Mouse (Mus musculus) left cerebral cortex, adult 11 months (tissue): Measurements from ENCODE around the gene Ddx50.

Source experiments
- DNase-seq: peaks from one replicate; pipeline ENCODE4 v3.0.0; 2022; ENCODE audit warnings: low spot score

Ddx50 gene

DNA sequence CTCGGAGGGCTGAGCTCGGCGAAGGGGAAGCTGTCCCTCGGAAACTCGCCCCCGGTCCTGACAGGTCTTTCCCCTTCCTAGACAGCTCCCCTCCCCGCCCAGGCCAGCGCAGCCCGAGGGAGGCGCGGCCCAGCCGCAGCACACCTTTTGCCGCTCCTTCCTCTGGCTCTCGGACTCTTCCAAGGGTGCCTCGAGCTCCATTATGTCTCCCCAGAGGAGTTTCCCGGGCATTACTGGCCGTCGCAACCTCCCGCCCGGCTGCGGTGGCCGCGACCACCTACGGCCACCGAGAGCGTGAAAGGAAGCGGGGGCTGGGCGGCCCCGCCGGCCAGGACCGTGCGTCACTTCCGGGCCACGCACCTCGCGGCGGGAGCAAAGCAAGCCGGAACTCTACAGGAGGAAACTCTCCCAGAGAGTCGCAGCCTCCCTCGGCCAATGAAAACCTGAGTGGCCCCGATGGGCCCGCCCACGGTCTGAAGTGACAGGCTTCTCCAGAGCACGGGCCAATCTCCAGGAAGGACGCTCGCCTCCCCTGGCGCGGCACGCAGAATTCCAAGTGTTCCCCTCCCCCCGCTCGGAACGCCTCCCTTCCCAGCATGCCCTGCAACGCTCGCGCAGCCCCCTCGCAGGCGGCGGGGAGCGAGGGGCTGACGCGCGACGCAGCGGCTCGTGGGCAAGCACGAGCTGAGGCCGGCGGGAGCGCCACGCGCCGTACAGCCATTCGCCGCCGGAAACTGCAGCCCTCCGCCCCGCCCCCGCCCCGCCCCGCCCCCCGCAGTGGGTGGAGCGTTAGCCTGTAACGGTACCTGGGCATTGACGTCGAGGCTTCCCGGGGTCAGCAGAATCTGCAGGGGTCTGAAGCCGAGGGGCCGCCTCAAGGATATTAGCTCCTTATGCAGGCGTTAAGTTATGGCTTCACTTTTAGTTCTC is at the start of gene Ddx50:
Ddx50 (minus strand) TSS at position 338 of the 930 bp plus-strand sequence.
- DNase-seq = peak; percentile 99

GRCm38 (mm10) chr10:62692771-62693170 is 41.8 kb upstream of the Ddx50 start:
- DNase-seq = no peak

DNA sequence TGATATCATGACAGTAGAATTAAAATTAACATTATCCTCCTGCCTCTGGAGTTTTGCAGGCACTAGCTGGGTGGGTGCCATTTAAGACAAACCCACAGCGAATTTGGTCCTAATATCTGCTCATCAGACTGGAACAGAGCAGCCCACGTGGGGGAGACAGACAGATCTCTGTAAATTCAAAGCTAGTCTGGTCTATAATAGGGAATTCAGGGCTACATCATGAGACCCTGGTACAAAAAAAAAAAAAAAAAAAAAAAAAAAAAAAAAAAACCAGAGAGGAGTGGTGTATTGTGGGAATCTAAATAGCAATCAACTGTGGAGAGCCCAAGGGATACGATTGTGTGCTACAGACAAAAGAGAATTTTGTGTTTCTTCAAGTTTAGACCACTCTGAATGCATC is 41.2 kb upstream of the Ddx50 start:
- DNase-seq = no peak

- no peak for DNase-seq
Observed at GRCm38 (mm10) chr10:62687032-62687674, 36.1 kb upstream of the Ddx50 start.

DNA sequence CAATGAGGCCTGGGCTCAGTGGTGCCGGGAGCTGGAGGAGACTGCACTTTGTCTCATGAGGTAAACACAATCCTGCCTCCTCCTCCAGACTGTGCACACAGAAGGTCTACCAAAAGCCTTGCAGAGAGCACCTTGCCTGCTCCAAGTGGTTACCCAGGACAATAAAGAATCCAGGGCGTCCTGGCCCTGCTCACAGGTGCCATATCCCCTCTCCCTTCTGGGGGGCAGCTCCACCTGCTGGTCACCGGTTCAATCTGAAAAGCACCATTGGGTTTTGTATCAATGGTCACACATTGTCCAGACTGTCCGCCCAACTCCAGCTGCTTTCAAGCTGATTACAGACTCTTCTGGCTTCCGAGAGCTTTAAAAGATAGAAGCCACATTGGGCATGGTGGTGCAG is 32.0 kb upstream of the Ddx50 start:
- DNase-seq = no peak

- DNase-seq = no peak
Observed at GRCm38 (mm10) chr10:62679833-62680232, 28.8 kb upstream of the Ddx50 start.

DNA sequence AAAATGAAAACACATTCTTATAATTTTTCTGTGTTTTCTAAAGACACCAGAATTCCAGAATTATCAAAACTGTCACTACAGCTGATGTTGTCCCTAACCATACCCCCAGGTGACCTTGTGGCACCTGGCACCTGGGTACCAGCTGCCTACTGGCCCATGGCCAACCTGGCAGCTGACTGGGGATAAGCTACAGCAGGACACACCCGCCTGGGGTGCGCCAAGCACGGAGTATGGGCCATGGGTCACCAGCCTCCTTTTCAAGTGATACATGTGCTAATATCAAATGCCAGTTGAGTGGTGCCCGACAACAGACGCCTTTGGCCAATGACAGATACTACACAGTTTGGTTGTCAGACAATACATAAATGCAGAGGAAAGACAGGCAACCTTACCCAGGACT is 26.3 kb upstream of the Ddx50 start:
- DNase-seq = no peak

GRCm38 (mm10) chr10:62676196-62676595 is 25.2 kb upstream of the Ddx50 start:
- no peak for DNase-seq

- no peak for DNase-seq
Observed at GRCm38 (mm10) chr10:62672359-62672758, 21.3 kb upstream of the Ddx50 start.

- no peak for DNase-seq
Observed at GRCm38 (mm10) chr10:62669245-62669644, 18.2 kb upstream of the Ddx50 start.

DNA sequence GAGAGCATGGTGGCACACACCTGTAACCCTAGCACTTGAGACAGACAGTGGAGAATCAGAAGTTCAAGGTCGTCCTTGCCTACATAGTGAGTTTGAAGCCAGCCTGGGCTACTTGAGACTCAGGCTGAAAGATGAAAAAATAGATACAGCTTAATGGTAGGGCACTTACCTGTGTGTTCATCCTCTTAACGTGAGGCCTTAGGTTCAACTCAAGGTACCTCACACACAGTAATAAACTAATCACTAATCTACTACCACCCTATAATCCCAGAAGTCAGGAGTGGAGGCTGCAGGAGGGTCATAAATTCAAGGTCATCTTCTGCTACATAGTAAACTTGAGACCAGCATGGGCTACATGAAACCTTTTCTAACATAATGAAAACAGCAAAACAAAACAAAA is 17.4 kb upstream of the Ddx50 start:
- DNase-seq = no peak

GRCm38 (mm10) chr10:62668043-62668442 is 17.0 kb upstream of the Ddx50 start:
- DNase-seq = no peak

- DNase-seq = no peak
Observed at GRCm38 (mm10) chr10:62664963-62665590, 14.1 kb upstream of the Ddx50 start.

GRCm38 (mm10) chr10:62664171-62664570 is 13.2 kb upstream of the Ddx50 start:
- DNase-seq = no peak

- DNase-seq = no peak
Observed at GRCm38 (mm10) chr10:62656711-62657110, 5.7 kb upstream of the Ddx50 start.

DNA sequence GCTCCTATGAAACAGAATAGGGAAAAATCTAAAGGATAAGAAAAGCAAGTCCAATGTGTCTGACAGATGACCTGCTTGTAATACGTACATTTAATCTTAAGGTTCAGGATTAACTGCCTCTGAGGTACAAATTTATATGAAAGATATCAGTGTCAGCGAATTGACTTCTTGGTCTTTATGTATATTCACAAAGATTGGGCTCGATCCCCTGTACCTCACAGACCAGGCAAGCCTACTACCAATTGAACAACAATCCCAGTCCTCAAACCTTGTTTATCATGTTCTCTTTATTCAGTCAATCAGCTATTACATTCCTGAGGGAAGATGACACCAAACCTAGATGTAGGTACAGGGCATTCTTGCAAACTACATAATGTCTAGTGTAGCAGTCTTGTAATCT is 943 bp upstream of the Ddx50 start:
- no peak for DNase-seq

- no peak for DNase-seq
Observed at GRCm38 (mm10) chr10:62650358-62650782, 648 bp downstream of the Ddx50 start.

GRCm38 (mm10) chr10:62604161-62604560 is 46.9 kb downstream of the Ddx50 start:
- DNase-seq = no peak

DNA sequence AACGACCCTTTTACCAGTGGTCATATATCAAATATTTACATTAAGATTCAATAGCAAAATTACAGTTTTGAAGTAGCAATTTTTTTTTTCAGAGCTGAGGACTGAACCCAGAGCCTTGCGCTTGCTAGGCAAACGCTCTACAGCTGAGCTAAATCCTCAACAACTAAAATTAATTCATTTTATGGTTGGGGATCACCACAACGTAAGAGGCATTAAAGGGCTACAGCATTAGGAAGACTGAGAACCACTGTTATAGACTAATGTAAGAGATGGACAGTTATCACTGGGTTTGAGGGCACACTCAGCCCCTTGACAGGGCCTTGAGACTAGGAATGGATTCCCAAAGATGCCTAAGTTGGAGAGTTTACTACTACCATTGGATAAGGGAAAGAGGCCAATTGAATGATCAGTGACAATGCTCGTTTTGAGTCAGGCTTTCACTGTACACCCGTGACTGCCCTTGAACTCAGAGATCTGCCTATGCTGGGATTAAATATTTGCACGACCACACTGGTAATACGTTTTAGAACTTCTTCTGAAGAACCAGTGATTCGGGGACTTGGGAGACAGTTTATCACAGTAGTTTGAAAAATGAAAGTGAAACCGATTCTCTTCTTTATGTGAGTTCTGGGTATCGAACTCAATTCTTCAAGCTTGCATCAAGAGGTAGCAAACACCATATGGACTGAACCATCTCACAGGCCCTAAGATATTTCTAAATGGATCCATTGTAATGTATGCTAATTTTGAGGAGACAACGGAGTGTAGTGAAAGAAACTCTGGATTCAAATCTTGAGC is 47.6 kb downstream of the Ddx50 start:
- no peak for DNase-seq

GRCm38 (mm10) chr10:62602177-62603040 is 48.6 kb downstream of the Ddx50 start, which contains the start of gene Ddx21:
Ddx21 (minus strand) TSS chr10:62602281.
- peak; percentile 76 for DNase-seq

GRCm38 (mm10) chr10:62601833-62602176 is 49.2 kb downstream of the Ddx50 start:
- no peak for DNase-seq
